Mouse (Mus musculus): ENCODE results near the gene Mbnl3.

DNA sequence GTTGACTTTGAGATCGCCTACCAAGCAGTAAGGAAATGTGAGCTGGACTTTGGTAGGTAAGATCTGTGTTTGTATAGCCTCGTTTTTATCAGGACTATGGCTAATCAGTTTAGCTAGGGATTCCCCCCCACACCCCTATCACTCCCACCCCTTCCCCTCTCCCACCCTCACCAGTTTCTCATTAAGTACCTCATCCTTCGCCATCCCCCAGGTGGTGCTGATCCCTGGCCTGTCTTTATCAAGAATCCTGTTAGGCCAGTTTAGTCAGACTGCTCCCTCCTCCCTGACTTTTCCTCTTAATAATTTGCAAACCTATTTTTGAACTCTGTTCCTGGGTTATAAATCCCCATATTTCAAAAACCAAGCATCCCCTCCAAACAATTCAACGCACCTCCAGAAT lies 103.6 kb downstream of the Mbnl3 start:
- TF ChIP-seq POLR2A (IDR thresholded peaks at IDR 0.05; ENCODE audit: insufficient read depth, low read depth, low read length): no peak
- no peak for TF ChIP-seq CTCF (IDR thresholded peaks at IDR 0.05)
